Mouse (Mus musculus): Measurements from ENCODE around the gene Bmp5.

GRCm38 (mm10) chr9:75789879-75790428 lies 14.8 kb downstream of the Bmp5 start:
- TF ChIP-seq USF1 (IDR thresholded peaks at IDR 0.05; ENCODE audit: low read depth, low read length) (no peak), TBP (conservative IDR thresholded peaks at IDR 0.05; ENCODE audit: low read depth, low read length) (no peak)

Data from CH12.LX (cell line).